Mouse (Mus musculus) heart, adult 9 months (tissue): ENCODE measurements at regions not wholly inside any gene's neighbourhood (a gene's known extent, or its start where the extent isn't known, plus 50 kb on each side); places are given as distances from the start of the nearest gene placed in this dataset.

ENCODE experiments used
- DNase-seq, 2 experiments: peaks; one replicate each; pipeline ENCODE4 v3.0.0; 2022; ENCODE audit warnings: low spot score in 2 of 2

DNA sequence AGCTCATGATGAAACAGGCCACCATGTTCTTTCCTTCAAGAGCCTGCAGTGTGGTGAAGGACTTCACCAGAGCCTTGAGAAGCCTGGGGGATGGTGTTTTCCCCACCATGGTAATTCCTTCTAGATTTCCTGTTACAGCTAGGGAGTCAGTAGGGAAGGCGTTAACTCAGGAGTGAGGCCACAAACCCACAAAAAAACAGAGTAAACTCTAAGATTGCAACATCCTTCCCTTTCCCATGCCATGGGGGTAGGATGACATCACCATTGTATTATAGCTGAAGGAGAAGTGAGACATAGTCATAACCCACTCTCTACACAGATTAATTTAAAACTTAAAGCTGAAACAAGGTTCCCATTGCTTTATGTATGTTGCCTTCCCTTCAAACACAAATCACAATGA is 218.7 kb upstream of the F930015N05Rik start:
- DNase-seq, result peak; percentile 9 to 38

DNA sequence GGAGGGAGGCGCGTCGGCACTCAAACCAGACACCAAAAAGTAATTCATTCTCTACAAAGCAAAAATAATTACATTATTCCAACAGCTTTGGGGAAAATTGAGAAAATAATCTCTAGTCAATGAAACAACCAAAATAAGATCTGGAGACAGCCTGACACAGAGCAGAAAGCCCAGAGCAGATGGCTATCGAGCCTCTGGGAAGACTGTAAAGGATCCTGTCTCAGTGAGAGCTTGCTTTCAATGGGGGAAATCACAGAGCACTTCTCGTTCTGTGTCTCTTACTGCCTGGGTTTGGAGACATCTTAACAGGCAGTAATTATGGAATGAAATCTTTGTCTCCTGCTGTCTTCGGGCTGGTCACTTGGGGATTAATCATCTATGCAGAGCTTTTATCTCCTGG is 226.7 kb upstream of the F930015N05Rik start:
- no peak for DNase-seq

DNA sequence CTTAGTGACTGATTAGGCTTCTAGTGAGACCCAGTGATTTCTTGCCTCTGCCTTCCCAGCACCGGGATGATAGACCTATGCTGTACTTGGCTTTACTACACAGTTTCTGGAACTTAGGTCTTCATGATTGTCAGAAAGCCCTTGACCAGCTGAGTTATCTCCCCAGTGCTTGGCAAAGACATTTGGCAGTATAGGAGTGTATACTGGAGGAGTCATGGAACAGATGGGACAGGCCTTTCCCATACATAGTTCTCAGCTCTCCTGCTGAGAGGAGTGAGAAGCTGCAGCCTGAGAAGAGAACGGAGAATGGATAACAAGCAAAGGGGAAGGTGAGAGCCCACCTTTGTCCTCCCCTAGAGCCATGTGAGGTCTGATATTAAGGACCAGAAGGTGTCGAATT is 230.6 kb upstream of the F930015N05Rik start:
- no peak for DNase-seq

DNA sequence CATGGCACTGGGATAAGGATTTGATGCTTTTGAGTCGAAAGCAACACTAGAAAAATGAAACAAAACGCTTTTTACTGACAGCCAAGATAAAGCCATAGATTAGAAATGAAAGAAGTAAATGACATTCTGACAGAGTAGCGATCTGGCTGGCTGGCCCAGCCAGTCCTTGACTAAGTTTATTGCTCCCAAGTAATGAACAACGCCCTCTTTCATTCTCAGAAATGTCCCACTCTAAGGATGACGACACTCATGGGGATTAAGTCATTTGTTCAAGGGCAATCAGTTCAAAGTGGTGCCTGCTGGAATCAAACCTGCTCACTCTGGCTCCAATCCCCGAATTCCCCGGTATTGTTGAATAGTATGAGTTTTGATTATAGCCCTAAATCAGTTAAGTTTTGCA is 231.1 kb upstream of the F930015N05Rik start:
- no peak for DNase-seq

DNA sequence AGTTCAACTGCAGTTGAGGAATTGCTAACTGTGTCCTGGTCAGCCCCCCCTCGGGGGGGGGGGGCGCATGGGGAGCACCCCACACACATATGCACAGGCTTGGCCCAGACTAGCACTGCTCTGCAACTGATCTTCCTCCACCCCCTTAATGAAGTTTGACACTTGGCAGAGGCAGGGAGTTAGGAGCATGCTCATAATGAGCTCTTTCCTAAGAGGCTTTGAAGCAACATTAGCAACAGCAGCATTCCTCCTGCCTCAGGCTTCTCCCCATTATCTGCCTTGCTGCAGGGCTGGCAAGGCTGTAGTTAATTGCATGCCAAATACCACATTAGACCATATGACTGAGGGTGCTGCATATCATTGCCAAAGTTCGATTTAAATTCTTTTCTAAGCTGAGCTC is 235.4 kb upstream of the F930015N05Rik start:
- no peak for DNase-seq

DNA sequence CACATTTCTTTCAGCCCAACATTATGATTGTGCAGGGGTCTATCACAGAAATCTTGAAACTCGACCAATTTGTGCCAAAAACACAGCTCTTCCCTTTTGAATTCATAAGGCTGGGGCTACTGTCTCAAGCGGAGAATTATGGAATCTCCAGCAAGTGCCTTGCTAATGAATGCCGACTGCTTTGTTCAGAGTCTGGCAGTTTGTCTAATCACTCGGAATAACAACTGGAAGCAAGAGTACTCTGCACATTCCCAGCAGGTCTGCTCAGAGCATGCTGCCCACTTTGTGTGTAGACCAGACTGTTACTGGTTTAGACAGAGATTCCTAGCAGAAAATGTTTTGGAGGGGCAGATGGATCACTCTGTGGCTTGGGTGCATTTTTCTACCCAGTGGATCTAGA is 237.1 kb upstream of the F930015N05Rik start:
- DNase-seq, result no peak

DNA sequence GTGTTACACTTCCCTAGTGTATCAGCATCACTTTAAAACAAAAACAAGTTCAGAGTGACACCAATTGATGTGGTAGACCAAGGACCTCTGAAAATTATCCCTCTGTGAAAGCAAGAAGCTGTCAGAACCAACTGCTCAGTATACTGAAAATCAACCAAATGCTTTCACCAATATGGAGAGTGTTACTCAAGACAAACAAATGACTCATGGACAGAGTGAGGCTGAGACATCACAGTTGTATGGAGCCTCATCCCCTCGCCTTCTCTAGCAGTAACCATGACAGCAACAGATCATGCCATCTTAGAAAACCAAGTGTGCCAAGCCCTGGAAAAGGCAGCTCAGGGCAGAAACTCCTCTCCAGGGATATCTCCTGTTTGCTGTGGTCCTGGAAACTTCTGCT is 267.3 kb upstream of the F930015N05Rik start:
- no peak for DNase-seq

DNA sequence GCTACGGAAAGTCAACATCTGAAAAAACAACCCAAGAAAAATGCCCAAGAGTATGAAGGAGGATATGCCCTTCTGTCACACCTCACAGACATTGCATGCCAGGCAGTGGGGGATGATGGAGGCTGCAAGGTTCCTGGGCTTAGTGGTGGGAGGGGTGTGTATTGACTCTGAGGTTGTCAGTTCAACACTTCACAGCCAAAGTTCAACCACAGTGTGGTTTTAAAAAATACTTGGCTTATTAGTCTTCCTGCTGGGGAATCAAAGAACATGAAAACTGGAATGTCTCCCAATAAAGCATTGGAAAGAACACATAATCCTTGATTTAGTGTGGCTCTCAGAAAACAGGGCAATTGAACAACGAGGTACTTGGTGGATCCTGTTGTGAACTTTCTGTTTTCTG is 267.0 kb upstream of the Elac2 start:
- no peak for DNase-seq

DNA sequence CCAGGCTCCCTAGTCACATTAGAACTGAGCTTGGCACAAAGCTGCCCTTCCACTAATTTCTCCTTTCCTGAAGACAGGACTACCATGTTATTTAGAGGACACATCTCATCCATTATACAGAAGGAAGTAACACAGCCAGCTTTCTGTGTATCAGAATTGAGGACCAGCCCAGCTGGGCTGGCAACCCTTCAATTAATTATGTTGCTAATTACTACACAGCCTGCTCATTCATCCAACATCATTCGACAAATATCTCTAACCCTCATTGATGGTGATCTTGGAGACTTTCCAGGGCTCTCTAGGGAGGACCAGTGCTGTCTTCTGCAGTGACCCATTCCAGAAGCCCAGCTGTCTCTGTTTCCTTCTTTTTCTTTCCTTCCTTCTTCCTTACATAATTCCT is 263.7 kb upstream of the Elac2 start:
- peak; percentile 1 to 9 for DNase-seq

DNA sequence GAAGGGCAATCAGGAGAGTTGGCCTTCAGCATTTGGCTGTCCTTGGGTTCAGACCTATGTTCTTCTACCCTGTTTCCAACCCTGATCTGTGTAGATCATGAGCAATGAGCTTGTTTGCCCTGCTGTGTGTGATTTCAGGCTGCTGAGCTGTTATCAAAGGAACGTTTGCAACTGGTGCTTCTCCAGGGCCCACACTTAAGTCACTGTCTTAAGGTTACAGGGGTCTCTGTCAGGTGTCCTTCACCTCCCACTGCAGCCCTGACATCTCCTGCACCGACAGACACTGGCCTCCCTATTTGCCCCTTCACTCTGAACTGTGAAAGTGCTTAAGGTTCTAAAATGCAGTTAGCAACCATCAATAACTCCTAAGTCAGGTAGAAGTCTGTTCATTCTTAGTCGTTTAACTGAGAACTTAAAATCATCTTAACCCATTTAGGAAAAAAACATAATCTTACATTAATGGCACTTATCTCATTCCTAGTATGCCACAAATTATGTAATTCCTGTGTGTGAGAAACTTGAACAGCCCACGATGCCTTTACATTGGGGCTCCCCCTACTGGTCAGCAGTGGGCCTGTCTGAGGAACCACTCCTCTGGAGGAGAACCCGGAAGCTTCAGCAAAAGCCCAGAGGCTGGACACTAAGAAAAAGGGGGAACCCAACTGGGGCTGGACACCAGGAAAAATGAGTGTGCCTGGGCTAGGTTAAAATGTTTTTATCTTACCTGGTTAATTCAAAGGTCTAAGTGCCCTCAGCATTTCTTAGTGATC is 260.3 kb upstream of the Elac2 start:
- DNase-seq, result peak; percentile 52 to 73

DNA sequence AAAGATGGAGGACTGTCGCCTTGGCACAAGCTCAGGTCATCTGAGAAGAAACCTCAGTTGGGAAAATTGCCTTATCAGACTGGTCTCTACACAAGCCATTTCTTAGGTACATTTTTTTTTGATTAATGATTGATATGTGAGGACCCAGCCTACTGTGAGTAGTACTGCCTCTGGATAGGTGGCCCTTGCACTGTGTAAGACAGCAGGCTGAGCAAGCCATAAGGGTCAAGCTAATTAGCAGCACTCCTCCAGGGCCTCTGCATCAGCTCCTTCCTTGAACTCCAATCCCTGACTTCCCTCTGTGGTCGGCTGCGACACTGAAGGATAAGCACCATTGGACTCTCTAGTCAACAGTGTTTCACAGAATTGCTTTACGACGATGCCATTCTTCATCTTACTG is 252.6 kb upstream of the Elac2 start:
- DNase-seq, result no peak

DNA sequence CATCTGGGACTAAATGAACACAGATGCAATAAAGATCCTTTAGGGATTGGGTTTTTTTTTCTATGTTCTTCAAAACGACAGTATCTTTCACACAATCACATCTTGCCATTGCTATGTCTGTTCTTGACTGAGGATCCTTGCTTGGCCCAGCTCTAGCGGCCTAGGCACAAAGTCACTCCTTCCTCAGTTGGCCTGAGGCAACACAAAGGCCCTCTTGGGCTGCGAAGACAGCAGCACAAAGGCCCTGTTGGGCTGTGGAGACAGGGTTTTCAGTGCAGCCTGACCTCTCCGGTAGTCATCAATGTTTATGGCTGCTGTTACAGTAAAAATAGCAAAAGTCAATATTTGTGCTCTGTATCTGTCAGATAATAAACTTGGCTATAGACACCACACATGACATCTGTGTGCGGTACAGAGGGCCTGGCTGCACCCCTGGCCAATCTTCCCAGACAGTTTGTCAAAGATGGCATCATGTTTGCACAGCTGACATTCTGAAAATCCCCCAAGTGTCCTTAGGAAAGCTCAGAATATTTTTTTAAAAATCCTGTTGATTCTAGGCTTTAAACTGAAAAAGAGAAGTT is 250.9 kb upstream of the Elac2 start:
- no peak for DNase-seq

DNA sequence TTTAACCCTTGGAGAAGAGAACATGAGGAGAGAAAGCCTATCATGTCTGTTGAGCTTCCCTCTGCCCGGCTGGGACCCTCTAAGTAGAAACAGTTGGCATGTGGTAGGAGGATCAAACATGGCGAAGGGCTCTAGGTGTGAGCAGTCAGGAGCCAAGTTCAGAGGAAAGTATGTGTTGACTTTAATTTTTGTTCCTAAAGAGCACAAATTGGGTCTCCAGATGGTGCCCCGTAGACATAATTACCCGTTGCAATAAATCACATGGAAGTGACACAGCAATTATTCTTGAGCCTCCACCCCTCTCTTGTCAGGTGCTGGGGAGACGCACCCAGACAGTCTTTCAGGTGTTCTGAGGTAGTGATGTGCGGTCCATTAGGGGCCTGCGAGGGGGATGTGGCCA is 239.9 kb upstream of the Elac2 start:
- no peak for DNase-seq

DNA sequence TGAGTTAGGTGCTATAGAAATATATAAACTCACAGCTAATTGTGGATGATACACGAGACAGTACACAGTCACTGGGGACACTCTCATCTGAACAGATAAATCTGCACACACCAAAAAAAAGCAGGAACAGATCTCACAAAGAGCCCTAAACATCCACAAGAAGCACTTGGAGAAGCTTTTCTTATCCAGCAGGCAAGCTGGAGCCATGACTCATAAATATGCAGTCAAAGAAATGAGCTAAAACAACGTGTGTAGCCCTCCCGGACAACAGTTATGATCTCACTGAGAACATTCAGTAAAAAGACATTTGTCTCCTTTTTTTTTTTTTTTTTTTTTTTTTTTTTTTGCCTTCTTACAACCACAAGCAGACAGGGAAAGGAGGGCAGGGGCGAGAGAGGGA is 235.1 kb upstream of the Elac2 start:
- DNase-seq, result no peak

DNA sequence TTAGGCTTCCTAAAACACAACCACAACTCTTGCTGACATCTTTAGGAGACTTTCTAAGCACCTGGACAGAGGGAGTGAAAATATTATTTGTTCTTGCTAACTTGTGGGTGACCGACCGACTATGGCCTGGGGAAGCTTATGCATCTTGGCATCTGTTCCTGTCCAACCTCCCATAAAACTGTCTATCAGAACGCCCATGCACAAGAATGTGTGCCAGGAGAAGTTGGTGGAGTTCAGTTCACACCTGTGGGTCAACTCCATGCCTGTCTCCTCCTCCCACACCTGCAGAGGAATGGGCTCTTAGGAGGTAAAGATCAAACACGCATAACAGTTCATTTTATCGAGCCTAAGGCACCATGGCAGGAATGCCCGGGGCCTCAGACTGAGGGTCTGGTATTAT is 232.7 kb upstream of the Elac2 start:
- DNase-seq, result no peak

DNA sequence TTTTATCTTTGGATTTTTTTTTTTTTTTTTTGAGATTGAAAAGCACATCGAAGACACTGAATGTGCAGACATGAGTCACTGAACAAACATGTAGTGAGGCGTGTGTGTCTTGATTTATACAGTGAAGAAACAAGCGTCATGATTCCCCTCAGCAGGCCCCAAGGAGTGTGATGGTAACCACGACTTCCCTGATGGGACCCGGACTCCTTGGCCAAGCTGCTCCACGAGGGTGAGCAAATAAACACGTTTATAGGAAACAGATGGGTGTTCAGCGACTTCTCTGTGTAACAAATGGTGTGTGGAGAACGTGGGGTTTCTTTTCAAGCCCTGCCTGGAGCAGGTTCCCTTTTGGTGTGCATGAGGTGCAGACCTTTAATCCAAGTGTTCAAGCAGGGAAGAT is 228.9 kb upstream of the Elac2 start:
- DNase-seq, result no peak

DNA sequence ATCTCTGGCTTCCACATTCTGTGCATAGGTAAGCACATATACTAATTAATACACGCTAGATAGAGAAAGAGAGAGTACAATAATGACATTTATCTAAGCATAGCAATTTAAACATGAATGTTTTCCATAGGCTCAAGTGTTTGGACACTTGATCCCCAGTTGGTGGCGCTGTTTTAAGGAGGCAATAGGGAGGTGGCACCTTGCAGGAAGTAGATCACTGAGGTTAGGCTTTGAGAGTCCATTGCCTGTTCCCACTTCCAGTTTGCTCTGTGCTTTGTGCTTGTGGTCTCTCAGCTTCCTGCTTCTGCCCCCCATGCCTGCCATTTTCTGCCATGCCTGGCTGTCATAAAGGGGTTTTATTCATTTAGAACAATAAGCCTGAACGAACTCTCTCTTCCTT is 226.5 kb upstream of the Elac2 start:
- DNase-seq, result no peak

DNA sequence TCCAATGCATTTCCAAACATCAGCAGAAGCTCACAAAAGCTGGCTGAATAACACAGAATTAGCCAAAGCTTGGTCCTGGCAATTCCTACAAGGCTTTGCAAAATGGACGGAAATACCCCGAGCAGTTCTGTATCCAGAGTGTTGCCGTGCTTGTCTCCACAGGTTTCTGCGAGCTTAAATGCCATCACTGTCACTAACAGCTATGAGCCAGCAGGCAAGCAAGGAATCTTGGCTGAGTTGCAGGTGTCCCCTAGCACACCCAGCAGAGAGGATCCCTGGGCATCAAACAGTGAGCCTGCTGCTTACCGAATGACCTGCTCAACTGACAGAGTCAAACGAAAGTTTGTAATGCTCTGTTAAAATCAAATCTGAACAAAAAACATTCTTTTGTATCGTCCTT is 226.0 kb upstream of the Elac2 start:
- no peak for DNase-seq

DNA sequence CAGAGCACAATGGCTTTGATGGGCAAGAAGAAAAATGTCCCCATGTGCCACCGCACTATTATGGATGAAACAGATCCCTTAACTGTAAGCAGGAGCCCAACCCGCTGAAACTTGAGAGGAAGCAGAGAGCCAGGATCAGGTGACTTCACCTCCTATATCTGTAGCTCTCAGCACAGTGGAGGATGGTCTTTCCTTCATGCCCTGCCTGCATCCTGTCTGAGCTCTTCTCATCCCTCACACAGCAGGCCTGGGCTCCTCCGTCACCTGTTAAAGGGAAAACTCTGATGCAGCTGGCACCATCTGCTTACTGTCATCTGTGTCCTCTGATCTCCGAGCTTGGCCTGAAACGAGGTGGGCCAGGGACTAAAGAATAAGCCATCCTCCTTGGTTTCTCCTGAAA is 224.8 kb upstream of the Elac2 start:
- DNase-seq, result no peak

DNA sequence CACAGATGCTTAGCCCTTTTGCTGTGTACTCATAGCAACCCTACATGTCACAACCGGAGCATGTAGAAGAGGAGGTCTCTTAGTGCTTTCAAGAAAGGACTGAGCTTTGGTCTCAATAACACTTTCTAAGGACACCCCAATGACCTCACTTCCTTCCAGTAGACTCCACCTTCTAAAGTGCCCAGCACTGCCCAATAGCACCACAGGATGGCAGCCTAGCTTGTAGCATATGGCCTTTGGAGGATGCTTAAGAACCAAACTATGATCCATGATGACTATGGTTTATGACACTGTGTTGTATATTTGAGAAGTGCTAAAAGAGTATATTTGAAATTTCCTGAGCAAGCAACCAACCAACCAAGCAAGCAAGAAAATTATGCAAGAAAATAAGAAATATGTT is 223.3 kb upstream of the Elac2 start:
- no peak for DNase-seq

DNA sequence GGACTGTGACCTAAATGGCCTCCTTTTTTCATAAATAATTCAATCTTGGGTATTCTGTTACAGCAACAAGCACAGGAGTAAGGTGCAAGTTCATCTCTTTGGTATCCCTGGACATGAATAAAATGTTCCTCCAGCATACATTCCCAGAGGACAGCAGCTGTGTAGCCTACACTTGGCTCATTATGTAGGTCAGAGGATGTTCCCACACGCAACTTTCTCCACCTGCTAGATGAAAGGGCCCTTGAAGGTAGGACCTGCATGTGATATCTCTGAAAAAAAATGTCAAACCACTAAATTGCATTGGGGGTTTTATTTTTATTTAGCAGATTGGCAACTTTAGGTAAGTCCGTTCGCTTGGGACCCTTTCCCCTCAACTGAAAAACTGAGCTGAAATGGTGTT is 218.2 kb upstream of the Elac2 start:
- no peak for DNase-seq

DNA sequence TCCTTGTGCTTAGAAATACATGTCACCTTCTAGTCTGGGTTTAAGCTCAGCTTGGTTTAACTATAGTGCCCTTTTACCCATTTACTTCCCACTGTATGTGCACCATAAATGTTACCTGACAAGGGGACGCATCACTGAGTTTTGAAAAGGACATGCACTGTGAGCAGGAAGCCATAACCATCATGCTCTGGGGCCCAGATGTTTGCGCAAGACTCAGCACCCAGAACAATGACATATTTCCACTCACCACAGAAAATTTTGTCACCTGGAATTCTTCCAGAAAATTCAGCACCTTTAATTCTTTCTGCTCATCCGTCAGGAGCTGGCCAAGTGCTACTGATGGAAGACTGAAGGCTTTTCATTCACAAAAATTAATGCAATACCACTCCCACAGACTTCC is 216.1 kb upstream of the Elac2 start:
- DNase-seq, result no peak

DNA sequence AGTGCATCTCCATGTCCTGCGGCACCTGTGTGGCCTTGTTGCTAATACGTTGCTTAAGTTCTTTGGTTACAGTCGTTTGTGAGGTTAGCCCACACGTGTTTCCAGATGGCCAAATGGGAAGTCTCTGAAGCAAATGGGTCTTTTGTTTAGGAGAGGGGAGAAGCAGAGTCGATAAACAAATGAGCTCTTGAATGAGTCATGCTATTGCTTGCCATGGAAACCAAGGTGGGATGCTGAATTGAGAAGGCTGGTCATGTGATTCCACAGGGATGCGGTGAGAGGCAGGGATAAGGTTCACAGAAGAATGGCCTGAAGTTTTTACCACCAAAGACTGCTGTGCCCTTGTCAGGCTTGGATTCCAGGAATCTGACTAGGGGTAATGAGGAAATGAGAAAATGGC is 214.8 kb upstream of the Elac2 start:
- no peak for DNase-seq

DNA sequence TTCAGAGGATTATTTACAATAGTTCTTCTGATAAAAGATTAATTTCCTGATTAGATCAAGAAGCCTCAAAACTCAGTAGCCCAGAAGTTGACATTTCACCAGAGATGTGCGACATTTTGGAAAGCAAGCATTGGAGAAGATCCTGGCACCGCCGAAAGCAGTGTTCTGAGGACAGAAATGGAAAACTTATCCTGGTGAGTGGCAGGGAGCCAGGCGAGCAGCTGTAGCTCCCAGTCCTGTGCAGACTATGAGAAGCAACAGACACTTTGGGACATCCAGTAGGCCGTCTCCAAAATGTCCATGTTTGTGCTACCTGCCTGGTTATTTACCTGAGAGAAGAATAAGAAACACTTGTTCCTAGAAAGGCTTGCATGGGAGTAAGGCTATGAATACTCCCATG is 202.1 kb upstream of the Elac2 start:
- DNase-seq, result no peak
